Mouse (Mus musculus): Measurements from ENCODE around the gene Sv2b. TPM values are rescaled to one million over a fixed set of nuclear protein-coding genes. Genes with fewer than 3 reads are reported as not detected.
"Not testable (repeated sequence)": the region's sequence is repeated elsewhere in the genome, so short reads cannot be mapped to it uniquely, and the experiment has no call there.

The Sv2b gene
- polyA plus RNA-seq, 1 experiment = 0.43 TPM

GRCm38 (mm10) chr7:75328721-75329362 lies 19.8 kb upstream of the Sv2b start:
- H3K36me3 ChIP-seq (ENCODE audit: control insufficient read depth, insufficient read depth, low read length) = no peaks in the 10 kb centered on the region
- no peak overlapping the region for H3K4me3 ChIP-seq (ENCODE audit: control insufficient read depth, low read depth, low read length)
- H3K4me1 ChIP-seq (ENCODE audit: control insufficient read depth, insufficient read depth, low read length) = no peaks in the 10 kb centered on the region
- TF ChIP-seq POLR2A (IDR thresholded peaks at IDR 0.05; ENCODE audit: control insufficient read depth, low read depth, low read length) = no peak
- no peak for TF ChIP-seq CTCF (IDR thresholded peaks at IDR 0.05; ENCODE audit: control insufficient read depth, insufficient read depth, insufficient replicate concordance, low read depth, low read length)
- H3K27me3 ChIP-seq (ENCODE audit: control insufficient read depth, insufficient read depth, low read length) = no peaks in the 10 kb centered on the region
- no peak overlapping the region for H3K27ac ChIP-seq (ENCODE audit: control insufficient read depth, insufficient read depth, low read depth, low read length)

- no peaks in the 10 kb centered on the region for H3K36me3 ChIP-seq (ENCODE audit: control insufficient read depth, insufficient read depth, low read length)
- H3K27ac ChIP-seq (ENCODE audit: control insufficient read depth, insufficient read depth, low read depth, low read length) = no peak overlapping the region
- no peaks in the 10 kb centered on the region for H3K27me3 ChIP-seq (ENCODE audit: control insufficient read depth, insufficient read depth, low read length)
- TF ChIP-seq CTCF (IDR thresholded peaks at IDR 0.05; ENCODE audit: control insufficient read depth, insufficient read depth, insufficient replicate concordance, low read depth, low read length) (no peak), POLR2A (IDR thresholded peaks at IDR 0.05; ENCODE audit: control insufficient read depth, low read depth, low read length) (no peak)
- no peaks in the 10 kb centered on the region for H3K4me1 ChIP-seq (ENCODE audit: control insufficient read depth, insufficient read depth, low read length)
- H3K4me3 ChIP-seq (ENCODE audit: control insufficient read depth, low read depth, low read length) = no peak overlapping the region
These were observed 16.2 kb upstream of the Sv2b start for GRCm38 (mm10) chr7:75325273-75325672.

GRCm38 (mm10) chr7:75322742-75323141 lies 13.7 kb upstream of the Sv2b start:
- not testable (repeated sequence) for H3K4me3 ChIP-seq (ENCODE audit: control insufficient read depth, low read depth, low read length); H3K4me1 ChIP-seq (ENCODE audit: control insufficient read depth, insufficient read depth, low read length); H3K27me3 ChIP-seq (ENCODE audit: control insufficient read depth, insufficient read depth, low read length); H3K36me3 ChIP-seq (ENCODE audit: control insufficient read depth, insufficient read depth, low read length); H3K27ac ChIP-seq (ENCODE audit: control insufficient read depth, insufficient read depth, low read depth, low read length)

GRCm38 (mm10) chr7:75320009-75320408 lies 10.9 kb upstream of the Sv2b start:
- Histone ChIP-seq H3K36me3 (ENCODE audit: control insufficient read depth, insufficient read depth, low read length) (no peaks in the 10 kb centered on the region), H3K27me3 (ENCODE audit: control insufficient read depth, insufficient read depth, low read length) (no peaks in the 10 kb centered on the region), H3K4me1 (ENCODE audit: control insufficient read depth, insufficient read depth, low read length) (no peaks in the 10 kb centered on the region), H3K27ac (ENCODE audit: control insufficient read depth, insufficient read depth, low read depth, low read length) (no peak overlapping the region), H3K4me3 (ENCODE audit: control insufficient read depth, low read depth, low read length) (no peak overlapping the region)
- TF ChIP-seq CTCF (IDR thresholded peaks at IDR 0.05; ENCODE audit: control insufficient read depth, insufficient read depth, insufficient replicate concordance, low read depth, low read length) = no peak
- no peak for TF ChIP-seq POLR2A (IDR thresholded peaks at IDR 0.05; ENCODE audit: control insufficient read depth, low read depth, low read length)

- TF ChIP-seq CTCF (IDR thresholded peaks at IDR 0.05; ENCODE audit: control insufficient read depth, insufficient read depth, insufficient replicate concordance, low read depth, low read length) = no peak
- no peak for TF ChIP-seq POLR2A (IDR thresholded peaks at IDR 0.05; ENCODE audit: control insufficient read depth, low read depth, low read length)
These were observed 9.3 kb upstream of the Sv2b start for GRCm38 (mm10) chr7:75318320-75318719.

GRCm38 (mm10) chr7:75314873-75315272 lies 5.8 kb upstream of the Sv2b start:
- H3K27ac ChIP-seq (ENCODE audit: control insufficient read depth, insufficient read depth, low read depth, low read length) = no peak overlapping the region
- H3K4me3 ChIP-seq (ENCODE audit: control insufficient read depth, low read depth, low read length) = no peak overlapping the region
- no peaks in the 10 kb centered on the region for H3K27me3 ChIP-seq (ENCODE audit: control insufficient read depth, insufficient read depth, low read length)
- no peak for TF ChIP-seq POLR2A (IDR thresholded peaks at IDR 0.05; ENCODE audit: control insufficient read depth, low read depth, low read length)
- no peak for TF ChIP-seq CTCF (IDR thresholded peaks at IDR 0.05; ENCODE audit: control insufficient read depth, insufficient read depth, insufficient replicate concordance, low read depth, low read length)
- H3K36me3 ChIP-seq (ENCODE audit: control insufficient read depth, insufficient read depth, low read length) = no peaks in the 10 kb centered on the region
- H3K4me1 ChIP-seq (ENCODE audit: control insufficient read depth, insufficient read depth, low read length) = no peaks in the 10 kb centered on the region

More at GRCm38 (mm10) chr7:75318320-75318719, 9.3 kb upstream of the Sv2b start:
- Histone ChIP-seq H3K27ac (ENCODE audit: control insufficient read depth, insufficient read depth, low read depth, low read length) (no peak overlapping the region), H3K27me3 (ENCODE audit: control insufficient read depth, insufficient read depth, low read length) (no peaks in the 10 kb centered on the region), H3K36me3 (ENCODE audit: control insufficient read depth, insufficient read depth, low read length) (no peaks in the 10 kb centered on the region), H3K4me3 (ENCODE audit: control insufficient read depth, low read depth, low read length) (no peak overlapping the region), H3K4me1 (ENCODE audit: control insufficient read depth, insufficient read depth, low read length) (no peaks in the 10 kb centered on the region)

GRCm38 (mm10) chr7:75309570-75309969 lies 508 bp upstream of the Sv2b start:
- Histone ChIP-seq H3K4me1 (ENCODE audit: control insufficient read depth, insufficient read depth, low read length) (peaks cover 10% of the 10 kb centered on the region), H3K27ac (ENCODE audit: control insufficient read depth, insufficient read depth, low read depth, low read length) (no peak overlapping the region), H3K36me3 (ENCODE audit: control insufficient read depth, insufficient read depth, low read length) (no peaks in the 10 kb centered on the region), H3K4me3 (ENCODE audit: control insufficient read depth, low read depth, low read length) (no peak overlapping the region), H3K27me3 (ENCODE audit: control insufficient read depth, insufficient read depth, low read length) (no peaks in the 10 kb centered on the region)
- TF ChIP-seq CTCF (IDR thresholded peaks at IDR 0.05; ENCODE audit: control insufficient read depth, insufficient read depth, insufficient replicate concordance, low read depth, low read length) (no peak), POLR2A (IDR thresholded peaks at IDR 0.05; ENCODE audit: control insufficient read depth, low read depth, low read length) (no peak)

GRCm38 (mm10) chr7:75308140-75308456 lies 964 bp downstream of the Sv2b start:
- no peak overlapping the region for H3K27ac ChIP-seq (ENCODE audit: control insufficient read depth, insufficient read depth, low read depth, low read length)
- no peak overlapping the region for H3K4me3 ChIP-seq (ENCODE audit: control insufficient read depth, low read depth, low read length)
- H3K27me3 ChIP-seq (ENCODE audit: control insufficient read depth, insufficient read depth, low read length) = no peaks in the 10 kb centered on the region
- H3K4me1 ChIP-seq (ENCODE audit: control insufficient read depth, insufficient read depth, low read length) = peaks cover 10% of the 10 kb centered on the region
- TF ChIP-seq POLR2A (IDR thresholded peaks at IDR 0.05; ENCODE audit: control insufficient read depth, low read depth, low read length) = no peak
- TF ChIP-seq CTCF (IDR thresholded peaks at IDR 0.05; ENCODE audit: control insufficient read depth, insufficient read depth, insufficient replicate concordance, low read depth, low read length) = no peak
- no peaks in the 10 kb centered on the region for H3K36me3 ChIP-seq (ENCODE audit: control insufficient read depth, insufficient read depth, low read length)
